Mouse (Mus musculus) heart, postnatal 25 days (tissue): ENCODE data around the gene Pck1. TPM values are rescaled to one million over a fixed set of nuclear protein-coding genes. Genes with fewer than 3 reads are reported as not detected.
A peak's percentile ranks its signal among the peaks of the same experiment; 100 is the strongest.
"Not testable (repeated sequence)": the region's sequence is repeated elsewhere in the genome, so short reads cannot be mapped to it uniquely, and the experiment has no call there.

ENCODE experiments used
- DNase-seq: peaks from one replicate; pipeline ENCODE4 v3.0.0; 2022; ENCODE audit warnings: low spot score
- intact Hi-C: fragments of 180-260 bp; cut with DNase I; formaldehyde crosslinking; loops from one replicate; pipeline ENCODE4 v1.15.1; 2025
- total RNA-seq, 2 experiments: library from RNA; stranded (reverse); gene quantifications; 2 replicates each; pipeline ENCODE4 v1.2.3; 2021

The Pck1 gene
- 10 to 100 TPM; 10.1 to 16.0 TPM for total RNA-seq

GRCm38 (mm10) chr2:173152436-173153151, at the start of gene Pck1:
Gene Pck1 (plus strand): TSS chr2:173153048.
- DNase-seq, result no peak
- intact Hi-C loops, result no loop called here

DNA sequence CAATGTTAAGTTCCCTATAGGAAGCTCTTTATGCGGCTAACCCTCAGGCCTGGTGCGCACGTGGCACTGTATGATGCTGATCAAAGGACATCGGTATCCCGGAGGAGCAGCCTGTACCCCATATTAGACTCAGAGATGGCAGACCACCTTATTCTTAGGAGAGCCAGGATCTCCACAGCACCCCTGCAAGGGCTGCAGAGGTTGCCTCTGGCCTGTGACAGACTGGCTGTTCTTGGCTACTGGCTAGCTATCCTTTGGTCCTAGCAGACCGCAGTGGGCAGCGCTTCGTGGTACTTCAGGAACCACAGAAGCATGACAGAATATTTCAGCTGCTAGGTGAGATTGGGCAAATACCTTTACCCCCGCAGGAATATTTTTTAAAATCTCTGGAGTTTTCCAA, 46.4 kb upstream of the Pck1 start:
- no peak for DNase-seq
- intact Hi-C loops, result loop anchor here (5.0 kb wide), 1 partner anchor 441 kb away; no protein-coding TSS in a partner anchor

DNA sequence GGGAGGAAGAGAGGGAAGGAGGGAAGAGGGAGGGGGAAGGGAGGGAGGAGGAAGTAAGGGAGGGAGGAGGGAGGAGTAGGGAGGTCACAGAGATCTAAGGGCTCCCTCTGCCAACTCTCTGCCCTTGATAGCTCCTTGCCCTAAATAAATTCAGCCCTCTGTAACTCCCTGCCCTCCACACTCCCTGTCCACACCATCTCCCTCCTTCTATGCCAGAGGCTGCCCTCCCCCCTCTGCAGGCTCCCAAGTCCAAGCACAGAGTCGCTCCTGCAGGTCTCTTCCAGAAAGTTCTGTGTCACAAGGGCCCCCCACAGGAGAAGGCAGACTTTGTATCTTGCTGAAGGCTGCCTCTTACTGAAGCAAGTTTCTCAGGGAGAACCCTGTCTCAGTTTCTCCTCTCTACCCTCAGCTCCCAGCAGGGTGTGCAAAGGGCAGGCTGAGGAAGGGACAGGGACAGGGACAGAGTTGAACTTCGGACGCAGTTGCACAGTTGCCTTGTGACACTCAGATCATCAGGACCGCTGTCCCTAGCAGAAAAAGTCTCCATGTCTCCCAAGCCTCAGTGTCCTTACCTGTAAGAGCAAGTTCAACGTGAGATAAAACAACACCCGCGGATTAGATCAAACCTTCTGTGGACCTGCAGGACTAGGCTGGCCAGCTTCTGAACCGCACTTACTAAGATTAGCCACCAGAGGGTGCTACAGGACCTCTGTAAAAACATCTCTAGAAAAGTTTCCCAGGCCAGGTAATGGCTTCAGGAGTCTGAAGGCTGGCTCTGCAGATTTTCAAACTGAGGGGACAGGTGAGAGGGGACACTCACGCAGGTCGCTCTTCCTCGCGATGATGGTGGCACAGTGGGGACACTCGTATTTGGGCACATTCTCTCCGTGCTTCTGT, 45.7 kb upstream of the Pck1 start:
- DNase-seq, result peak; percentile 18

DNA sequence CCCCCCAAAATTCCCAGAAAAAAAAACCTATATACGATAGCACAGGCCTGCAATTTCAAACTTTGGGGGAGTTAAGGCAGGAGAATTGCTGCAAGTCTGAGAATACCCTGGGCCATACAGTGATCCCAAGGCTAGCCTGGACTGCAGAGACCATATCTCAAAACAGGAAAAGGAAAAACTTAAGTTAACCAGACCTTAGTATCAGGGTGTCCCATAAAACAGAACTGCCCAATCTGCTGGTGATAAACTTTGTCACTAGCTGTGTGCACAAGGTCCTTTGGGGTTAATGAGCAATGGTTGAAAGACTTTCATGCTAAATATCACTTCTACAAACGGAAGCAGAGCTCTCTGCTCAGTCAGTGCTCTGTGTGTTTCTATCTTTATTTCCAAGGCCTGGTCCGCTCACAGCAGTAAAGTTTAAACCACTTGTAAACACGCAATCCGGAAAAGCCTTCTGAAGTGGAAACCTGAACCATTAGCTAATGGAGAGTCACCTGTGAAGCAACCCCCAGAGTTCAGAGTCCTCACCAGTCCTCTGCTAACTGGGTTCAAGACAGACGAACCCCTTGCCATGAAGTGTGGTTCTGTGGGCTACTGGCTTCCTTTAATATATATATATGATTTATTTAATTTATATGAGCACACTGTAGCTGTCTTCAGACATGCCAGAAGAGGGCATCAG, 44.2 kb upstream of the Pck1 start:
- no peak for DNase-seq
- intact Hi-C loops, result loop anchor here (5.0 kb wide), 1 partner anchor 439 kb away; no protein-coding TSS in a partner anchor

More for the DNA sequence above, 45.7 kb upstream of the Pck1 start:
- intact Hi-C loops, result loop anchor here (1.0 to 5.0 kb wide), 3 partner anchors 77 to 455 kb away; no protein-coding TSS in a partner anchor

GRCm38 (mm10) chr2:173109510-173109909, 43.3 kb upstream of the Pck1 start:
- intact Hi-C loops, result loop anchor here (5.0 kb wide), 1 partner anchor 438 kb away; no protein-coding TSS in a partner anchor

GRCm38 (mm10) chr2:173110571-173110970, 42.3 kb upstream of the Pck1 start:
- no peak for DNase-seq
- intact Hi-C loops, result no loop called here

More at GRCm38 (mm10) chr2:173109510-173109909, 43.3 kb upstream of the Pck1 start:
- no peak for DNase-seq

DNA sequence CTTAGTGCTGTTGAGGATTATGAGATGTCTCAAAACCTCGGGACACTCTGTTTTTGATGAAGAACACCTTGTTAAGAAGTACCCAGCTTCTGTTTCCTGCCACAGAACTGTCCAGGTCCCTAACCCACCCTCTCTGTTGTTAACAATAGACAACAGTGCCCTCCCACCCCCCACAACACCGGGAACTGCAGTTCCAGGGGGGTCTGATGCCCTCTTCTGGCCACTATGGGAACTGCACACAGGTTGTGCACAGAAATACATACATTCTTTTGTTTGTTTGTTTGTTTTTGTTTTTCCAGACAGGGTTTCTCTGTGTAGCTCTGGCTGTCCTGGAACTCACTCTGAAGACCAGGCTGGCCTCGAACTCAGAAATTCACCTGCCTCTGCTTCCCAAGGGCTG, 39.1 kb upstream of the Pck1 start:
- intact Hi-C loops, DNase-seq: not testable (repeated sequence)

DNA sequence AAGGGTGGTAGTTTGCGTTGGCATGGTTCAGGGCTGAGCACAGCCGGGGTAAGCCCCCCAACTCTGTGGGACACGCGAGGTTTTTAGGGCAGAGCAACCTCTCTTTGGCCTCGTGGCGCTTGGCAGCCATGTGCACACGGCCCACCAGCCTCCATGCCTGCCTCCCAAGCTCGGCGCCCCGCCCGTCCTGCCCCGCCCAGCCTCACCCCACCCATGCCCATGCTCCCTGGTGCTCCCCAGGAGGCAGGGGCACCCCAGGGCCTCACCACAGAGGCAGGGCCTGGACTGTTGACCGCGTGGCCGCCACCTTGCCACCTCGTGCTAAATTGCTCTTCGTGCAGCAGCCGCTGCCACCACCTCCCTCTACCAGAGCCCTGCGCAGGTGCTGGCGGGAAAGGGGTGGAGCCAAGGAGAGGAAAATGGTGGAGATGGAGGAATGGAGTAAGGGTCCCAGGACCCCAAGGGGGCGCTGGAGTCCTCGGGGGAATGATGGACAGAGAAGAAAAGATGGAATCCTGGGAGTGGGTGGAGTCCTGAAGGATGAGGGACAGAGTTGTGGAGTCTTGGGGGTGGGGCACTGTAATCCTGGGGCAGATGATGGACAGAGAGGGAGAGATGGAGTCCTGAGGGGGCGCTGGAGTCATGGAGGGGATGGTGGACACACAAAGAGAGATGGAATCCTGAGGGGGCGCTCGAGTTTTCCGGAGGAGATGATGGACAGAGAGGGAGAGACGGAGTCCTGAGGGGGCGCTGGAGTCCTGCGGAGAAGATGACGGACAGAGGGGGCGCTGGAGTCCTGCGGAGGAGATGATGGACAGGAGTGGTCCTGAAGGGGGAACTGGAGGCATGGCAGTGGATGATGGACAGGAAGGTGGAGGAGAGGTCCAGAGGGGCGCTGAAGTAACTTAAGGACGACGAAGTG, 33.6 kb upstream of the Pck1 start, which contains the start of gene Ctcfl:
Gene Ctcfl, minus strand, starts transcription at position 503 of the 922 bp plus-strand sequence.
- intact Hi-C loops, result no loop called here
- no peak for DNase-seq

DNA sequence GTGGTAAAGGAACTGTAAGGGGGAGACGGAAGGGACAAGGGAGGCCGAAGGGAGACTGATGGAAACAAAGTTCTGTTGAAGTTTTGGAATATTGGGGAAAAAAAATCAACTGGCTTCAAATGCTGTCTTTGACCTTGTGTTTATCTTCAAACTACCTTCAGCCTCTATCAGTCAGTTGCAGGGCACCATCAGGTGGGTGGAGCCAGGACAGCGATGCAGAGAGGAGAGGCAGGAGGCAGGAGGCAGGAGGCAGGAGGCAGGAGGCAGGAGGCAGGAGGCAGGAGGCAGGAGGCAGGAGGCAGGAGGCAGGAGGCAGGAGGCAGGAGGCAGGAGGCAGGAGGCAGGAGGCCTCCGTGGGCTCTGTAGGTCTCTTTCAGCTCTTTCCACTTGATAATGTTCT, 32.7 kb upstream of the Pck1 start:
- intact Hi-C loops, DNase-seq: not testable (repeated sequence)

- intact Hi-C loops, result no loop called here
- DNase-seq, result no peak
Observed at GRCm38 (mm10) chr2:173124022-173124735, 28.7 kb upstream of the Pck1 start.

- intact Hi-C loops, result no loop called here
- no peak for DNase-seq
Observed at GRCm38 (mm10) chr2:173126386-173126785, 26.5 kb upstream of the Pck1 start.

- intact Hi-C loops, result no loop called here
Observed at GRCm38 (mm10) chr2:173129111-173129510, 23.7 kb upstream of the Pck1 start.

DNA sequence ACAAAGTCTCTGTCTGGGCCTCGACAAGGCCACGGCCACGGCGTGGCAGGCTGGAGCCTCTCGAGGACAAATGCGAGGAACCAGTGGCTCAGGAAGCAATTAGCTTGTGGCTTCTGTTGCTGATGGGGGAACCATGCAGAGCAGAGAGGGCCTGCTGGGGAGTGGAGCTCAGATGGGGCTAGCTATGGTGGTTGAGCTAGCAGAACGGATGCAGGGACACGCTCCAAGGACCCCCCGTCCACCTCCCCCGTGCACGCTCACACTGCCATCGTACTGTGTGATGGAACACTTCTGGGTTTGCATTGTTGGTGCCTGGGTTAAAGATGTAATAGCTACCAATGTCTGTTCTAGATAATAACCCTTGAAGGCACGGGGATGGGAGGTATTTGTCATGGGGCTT, 20.6 kb upstream of the Pck1 start:
- no peak for DNase-seq
- intact Hi-C loops, result no loop called here

More at GRCm38 (mm10) chr2:173129111-173129510, 23.7 kb upstream of the Pck1 start:
- no peak for DNase-seq

- DNase-seq, result no peak
- intact Hi-C loops, result no loop called here
Observed at GRCm38 (mm10) chr2:173132794-173133300, 20.0 kb upstream of the Pck1 start.

- DNase-seq, result no peak
Observed at GRCm38 (mm10) chr2:173134695-173135094, 18.2 kb upstream of the Pck1 start.

GRCm38 (mm10) chr2:173138323-173139239, 14.3 kb upstream of the Pck1 start:
- DNase-seq, result no peak
- intact Hi-C loops, result no loop called here

More at GRCm38 (mm10) chr2:173134695-173135094, 18.2 kb upstream of the Pck1 start:
- intact Hi-C loops, result no loop called here

DNA sequence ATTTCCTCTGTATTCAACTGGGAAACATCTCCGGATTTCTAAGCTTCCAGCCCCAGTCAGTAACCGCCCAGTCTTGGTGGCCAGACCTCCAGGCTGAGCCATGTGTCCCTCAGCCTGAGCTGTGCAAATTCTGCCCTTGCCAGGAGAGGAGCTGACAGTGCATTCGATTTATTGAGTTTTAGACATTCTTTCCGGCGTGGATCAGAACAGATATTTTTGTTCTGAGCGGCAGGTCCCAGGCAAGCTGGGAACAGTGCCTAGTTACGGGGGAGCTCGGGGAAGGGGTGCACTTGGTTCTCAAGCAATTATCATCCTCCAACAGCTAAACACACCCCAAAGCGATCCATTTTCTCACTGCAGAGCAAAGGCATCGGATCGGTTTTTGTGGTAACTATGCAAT, 9.2 kb upstream of the Pck1 start:
- intact Hi-C loops, result no loop called here
- DNase-seq, result no peak
